Mouse (Mus musculus) forebrain, embryonic 13.5 days (tissue): ENCODE measurements at regions not wholly inside any gene's neighbourhood (a gene's known extent, or its start where the extent isn't known, plus 50 kb on each side); places are given as distances from the start of the nearest gene placed in this dataset.
A peak's percentile ranks its signal among the peaks of the same experiment; 100 is the strongest.

Experiments
- ATAC-seq: fragments of 200-750 bp; cut with Nextera tagmentation; 2 replicates; pipeline ENCODE4 v1.8.0; 2017
- H3K27ac ChIP-seq: fragments of 300-500 bp; sonication (generic); 2 replicates; pipeline ENCODE4 v1.5.1; 2015; ENCODE audit warnings: inconsistent platforms, mild to moderate bottlenecking, moderate library complexity
- H3K27me3 ChIP-seq: fragments of 300-500 bp; sonication (generic); 2 replicates; pipeline ENCODE4 v1.6.1; 2015; ENCODE audit warnings: mild to moderate bottlenecking, inconsistent platforms
- H3K36me3 ChIP-seq: fragments of 300-500 bp; sonication (generic); 2 replicates; pipeline ENCODE4 v1.6.1; 2015; ENCODE audit warnings: mild to moderate bottlenecking, inconsistent platforms; ENCODE audit not compliant: poor library complexity, severe bottlenecking
- H3K4me1 ChIP-seq: fragments of 300-500 bp; sonication (generic); 2 replicates; pipeline ENCODE4 v1.6.1; 2015; ENCODE audit warnings: inconsistent platforms
- H3K4me2 ChIP-seq: fragments of 300-500 bp; sonication (generic); 2 replicates; pipeline ENCODE4 v1.6.1; 2015; ENCODE audit warnings: inconsistent platforms, mild to moderate bottlenecking, moderate library complexity
- H3K4me3 ChIP-seq: fragments of 300-500 bp; sonication (generic); 2 replicates; pipeline ENCODE4 v1.5.1; 2015; ENCODE audit warnings: mild to moderate bottlenecking, inconsistent platforms
- H3K9ac ChIP-seq: fragments of 300-500 bp; sonication (generic); 2 replicates; pipeline ENCODE4 v1.6.1; 2015; ENCODE audit warnings: mild to moderate bottlenecking, inconsistent platforms
- H3K9me3 ChIP-seq: fragments of 300-500 bp; sonication (generic); replicated peaks from 2 replicates; pipeline ENCODE4 v1.6.1; 2016; ENCODE audit warnings: inconsistent platforms
- whole genome bisulfite sequencing: fragments of 180-500 bp; shearing (Covaris S2); methylation state at CpG from one replicate; pipeline ENCODE4 v1.1.7; 2015; 5-methylcytosine and 5-hydroxymethylcytosine counted together

DNA sequence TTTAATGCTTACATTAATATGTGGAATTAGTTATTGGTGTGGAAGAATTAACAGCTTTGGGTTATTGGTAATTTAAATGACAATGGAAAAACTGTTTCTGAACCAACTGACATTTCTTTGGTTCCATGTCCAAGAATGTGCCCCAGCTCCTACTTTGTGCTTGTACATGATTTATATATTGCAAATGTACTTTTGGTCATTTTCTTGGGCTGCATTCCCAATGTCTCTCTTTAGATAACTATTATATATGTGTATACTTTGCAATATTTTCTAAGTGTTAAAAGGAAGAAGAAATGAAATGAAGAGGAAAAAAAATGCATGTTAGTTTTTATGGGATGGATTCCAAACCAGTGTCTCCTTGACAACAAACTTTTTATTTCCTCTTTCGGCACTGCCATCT is 297.4 kb downstream of the Kcnj2 start:
- WGBS: 84% methylated on average over 1 of the region's 1 CpGs
- ATAC-seq: no peak

DNA sequence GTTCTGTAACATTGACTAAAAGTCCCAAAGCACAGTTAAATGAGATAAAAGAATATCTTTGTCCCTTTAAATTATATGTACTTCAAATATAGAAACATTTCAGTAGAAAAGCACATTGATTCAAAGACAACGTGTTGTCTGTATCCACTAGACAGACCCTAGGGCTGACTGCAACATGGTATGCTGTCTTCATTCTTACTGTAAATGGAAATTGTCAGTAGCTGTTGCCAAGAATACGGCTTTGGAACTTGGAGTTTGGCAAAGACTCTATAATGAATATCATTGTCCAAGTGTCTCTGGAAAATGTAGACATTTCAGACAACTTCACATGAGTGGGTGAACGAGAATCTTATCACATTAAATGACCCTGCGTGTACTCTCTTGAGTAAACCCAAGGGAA is 311.2 kb downstream of the Kcnj2 start:
- no peaks in the 10 kb centered on the region for H3K9me3 ChIP-seq
- no peak overlapping the region for H3K4me3 ChIP-seq
- ATAC-seq: no peak
- no peaks in the 10 kb centered on the region for H3K27me3 ChIP-seq
- H3K4me2 ChIP-seq: no peak overlapping the region
- H3K9ac ChIP-seq: no peak overlapping the region
- no peak overlapping the region for H3K27ac ChIP-seq
- H3K4me1 ChIP-seq: no peaks in the 10 kb centered on the region
- H3K36me3 ChIP-seq: no peaks in the 10 kb centered on the region
- 84% methylated on average over 4 of the region's 4 CpGs for WGBS

More for the DNA sequence above, 297.4 kb downstream of the Kcnj2 start:
- Histone ChIP-seq H3K27me3 (no peaks in the 10 kb centered on the region), H3K4me1 (no peaks in the 10 kb centered on the region), H3K9me3 (no peaks in the 10 kb centered on the region), H3K9ac (no peak overlapping the region), H3K4me2 (no peak overlapping the region), H3K36me3 (no peaks in the 10 kb centered on the region), H3K4me3 (no peak overlapping the region), H3K27ac (no peak overlapping the region)

DNA sequence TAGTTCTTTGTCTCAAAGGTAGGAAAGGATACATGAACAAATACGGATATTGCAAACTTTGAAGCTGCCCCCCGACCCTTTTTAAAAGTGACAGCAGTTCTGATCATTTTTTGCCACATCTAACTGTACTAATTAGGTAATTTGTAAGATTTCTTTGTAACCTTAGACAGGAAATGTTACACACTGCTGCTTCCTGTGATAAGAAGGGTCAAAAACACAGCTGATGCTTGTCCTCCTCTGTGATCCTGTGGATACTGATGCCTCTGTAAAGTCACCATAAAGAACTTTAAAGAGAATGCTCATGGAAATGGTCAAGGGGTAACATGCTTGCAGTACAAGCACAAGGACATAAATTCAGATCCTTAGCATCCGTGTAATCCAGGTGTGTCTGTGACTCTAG is 313.9 kb downstream of the Kcnj2 start:
- no peak overlapping the region for H3K4me2 ChIP-seq
- ATAC-seq: no peak
- 87% methylated on average over 3 of the region's 3 CpGs for WGBS

DNA sequence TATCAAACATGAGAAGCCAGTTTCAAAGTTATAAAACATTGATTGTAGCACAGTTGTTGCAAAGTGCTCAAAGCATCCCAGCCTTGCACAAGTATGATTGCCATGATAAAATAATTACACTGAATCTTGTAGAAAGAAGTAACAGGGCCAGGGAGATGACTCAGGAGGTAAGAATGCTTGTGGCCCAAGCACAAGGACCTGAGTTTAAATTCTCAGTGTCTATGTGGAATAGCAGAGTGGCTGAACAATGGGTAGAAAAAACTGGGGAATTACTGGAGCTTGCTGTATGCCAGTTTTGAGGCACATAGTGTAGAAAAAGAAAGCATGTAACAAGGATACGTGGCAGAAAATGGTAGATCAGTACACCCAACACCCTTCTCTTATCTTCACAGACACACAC is 332.7 kb downstream of the Kcnj2 start:
- ATAC-seq: no peak
- H3K9ac ChIP-seq: no peak overlapping the region
- H3K4me3 ChIP-seq: no peak overlapping the region
- H3K27ac ChIP-seq: no peak overlapping the region
- no peaks in the 10 kb centered on the region for H3K36me3 ChIP-seq
- H3K9me3 ChIP-seq: no peaks in the 10 kb centered on the region
- 100% methylated on average over 1 of the region's 1 CpGs for WGBS
- H3K4me2 ChIP-seq: no peak overlapping the region
- no peaks in the 10 kb centered on the region for H3K27me3 ChIP-seq
- H3K4me1 ChIP-seq: no peaks in the 10 kb centered on the region

More for the DNA sequence above, 313.9 kb downstream of the Kcnj2 start:
- Histone ChIP-seq H3K4me3 (no peak overlapping the region), H3K4me1 (no peaks in the 10 kb centered on the region), H3K36me3 (no peaks in the 10 kb centered on the region), H3K9ac (no peak overlapping the region), H3K27ac (no peak overlapping the region), H3K9me3 (no peaks in the 10 kb centered on the region), H3K27me3 (no peaks in the 10 kb centered on the region)

DNA sequence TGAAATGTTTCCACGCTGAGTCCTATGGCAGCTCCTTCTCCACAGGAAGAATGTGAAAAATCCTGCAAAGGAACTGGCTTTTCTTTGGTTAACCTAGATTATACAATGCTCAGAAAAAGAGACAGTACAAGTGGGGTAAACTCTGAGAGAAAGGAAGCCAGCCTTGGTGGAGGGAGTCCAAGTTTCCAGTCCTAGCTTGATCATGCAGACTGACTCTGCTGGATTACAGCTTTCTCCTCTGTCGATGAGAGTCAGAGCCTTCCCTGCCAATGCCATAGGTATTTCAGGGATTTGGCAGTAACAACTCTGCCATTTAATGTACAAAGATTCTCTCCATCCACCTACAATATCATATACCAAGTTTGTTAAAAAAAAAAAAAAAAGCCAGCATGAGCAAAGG is 343.3 kb downstream of the Kcnj2 start:
- WGBS: 88% methylated on average over 2 of the region's 2 CpGs
- Histone ChIP-seq H3K9ac (no peak overlapping the region), H3K9me3 (no peaks in the 10 kb centered on the region), H3K27ac (no peak overlapping the region), H3K36me3 (no peaks in the 10 kb centered on the region), H3K4me3 (no peak overlapping the region), H3K4me1 (no peaks in the 10 kb centered on the region), H3K4me2 (no peak overlapping the region), H3K27me3 (no peaks in the 10 kb centered on the region)
- no peak for ATAC-seq

DNA sequence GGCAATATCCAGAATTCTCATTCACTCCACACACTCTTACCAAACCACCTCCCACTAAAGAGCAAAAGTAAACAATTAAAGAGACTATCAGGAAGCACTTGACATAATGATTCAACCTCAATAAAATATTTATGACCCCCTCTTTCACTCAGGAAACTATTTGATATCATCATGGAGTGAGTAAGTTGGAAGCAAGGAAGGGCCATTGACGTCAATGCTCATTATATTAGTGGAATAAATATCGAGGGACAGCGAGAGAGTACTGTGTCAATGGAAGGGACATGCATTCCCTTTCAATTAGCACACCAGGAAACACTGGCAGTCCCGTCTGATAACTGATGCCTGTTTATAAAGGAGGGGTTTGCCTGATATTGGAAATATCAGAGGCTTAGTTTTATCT is 358.9 kb downstream of the Kcnj2 start:
- Histone ChIP-seq H3K27me3 (no peaks in the 10 kb centered on the region), H3K36me3 (no peaks in the 10 kb centered on the region), H3K4me1 (no peaks in the 10 kb centered on the region), H3K4me2 (no peak overlapping the region), H3K9me3 (no peaks in the 10 kb centered on the region), H3K9ac (no peak overlapping the region), H3K4me3 (no peak overlapping the region), H3K27ac (no peak overlapping the region)
- 78% methylated on average over 4 of the region's 4 CpGs for WGBS
- no peak for ATAC-seq

DNA sequence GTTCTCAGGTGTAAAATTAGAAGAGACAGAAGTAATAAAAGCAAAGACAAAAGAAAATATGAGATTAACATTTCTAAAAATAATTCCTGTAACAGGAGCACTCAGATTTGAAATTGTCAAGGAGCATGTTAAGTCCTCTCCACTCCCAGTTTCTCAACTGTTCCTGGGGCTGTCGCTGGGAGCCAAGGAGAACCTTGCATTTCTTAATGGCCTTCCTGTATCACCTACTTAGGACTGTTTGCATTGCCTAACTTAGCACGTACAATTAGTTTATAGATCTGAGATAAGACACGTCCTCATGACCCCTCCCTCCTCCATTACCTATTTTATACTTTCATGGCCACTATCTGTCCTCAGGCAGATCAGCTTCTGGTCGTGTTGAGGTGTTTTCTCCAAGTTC is 360.8 kb downstream of the Kcnj2 start:
- no peak overlapping the region for H3K27ac ChIP-seq
- no peak overlapping the region for H3K4me2 ChIP-seq
- no peak overlapping the region for H3K9ac ChIP-seq
- H3K36me3 ChIP-seq: no peaks in the 10 kb centered on the region
- H3K4me3 ChIP-seq: no peak overlapping the region
- ATAC-seq: no peak
- H3K9me3 ChIP-seq: no peaks in the 10 kb centered on the region
- 74% methylated on average over 4 of the region's 4 CpGs for WGBS
- H3K27me3 ChIP-seq: no peaks in the 10 kb centered on the region
- H3K4me1 ChIP-seq: no peaks in the 10 kb centered on the region

DNA sequence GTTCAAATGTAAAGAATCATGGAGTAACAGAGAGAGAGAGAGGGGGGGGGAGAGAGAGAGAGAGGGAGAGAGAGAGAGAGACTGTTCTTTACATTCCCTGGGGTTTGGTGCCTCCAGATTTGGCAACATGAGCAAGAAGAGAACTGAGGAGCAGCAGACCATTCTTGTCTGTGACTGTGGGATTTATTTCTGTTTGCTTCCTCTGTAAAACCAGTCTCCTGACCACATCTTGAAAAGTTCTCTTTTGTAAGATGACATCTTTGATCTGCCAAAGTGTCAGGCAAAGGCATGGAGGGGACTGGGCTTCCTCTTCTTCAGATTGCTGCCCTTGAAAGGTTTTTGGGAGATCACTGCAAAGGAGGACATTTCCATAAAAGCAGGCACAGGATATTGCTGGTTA is 376.3 kb downstream of the Kcnj2 start:
- Histone ChIP-seq H3K4me2 (no peak overlapping the region), H3K4me3 (no peak overlapping the region), H3K27me3 (no peaks in the 10 kb centered on the region), H3K9ac (no peak overlapping the region), H3K9me3 (no peaks in the 10 kb centered on the region), H3K4me1 (no peaks in the 10 kb centered on the region), H3K27ac (no peak overlapping the region), H3K36me3 (no peaks in the 10 kb centered on the region)
- no peak for ATAC-seq

DNA sequence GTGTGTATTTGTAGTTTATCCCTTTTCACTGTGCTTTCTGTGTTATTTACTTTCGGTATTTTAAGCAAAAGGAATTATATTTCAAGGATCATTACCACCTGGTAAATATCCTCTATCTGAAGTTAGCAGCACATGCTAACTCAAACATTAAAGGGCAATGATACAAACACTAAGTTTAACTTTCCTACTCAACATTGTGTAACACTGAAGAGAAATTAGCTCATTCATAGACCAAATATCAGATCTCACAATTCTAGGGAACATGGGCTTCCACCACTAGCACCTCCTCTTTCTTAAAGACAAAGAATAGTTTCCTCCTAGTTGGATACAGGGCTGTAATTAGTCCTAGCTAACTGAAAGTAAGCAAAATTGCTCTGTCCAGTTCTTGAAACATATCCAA is 377.4 kb downstream of the Kcnj2 start:
- Histone ChIP-seq H3K4me3 (no peak overlapping the region), H3K27ac (no peak overlapping the region), H3K36me3 (no peaks in the 10 kb centered on the region), H3K9me3 (no peaks in the 10 kb centered on the region), H3K27me3 (no peaks in the 10 kb centered on the region), H3K9ac (no peak overlapping the region), H3K4me1 (no peaks in the 10 kb centered on the region), H3K4me2 (no peak overlapping the region)
- no peak for ATAC-seq
- whole genome bisulfite sequencing: 86% methylated on average over 1 of the region's 1 CpGs

DNA sequence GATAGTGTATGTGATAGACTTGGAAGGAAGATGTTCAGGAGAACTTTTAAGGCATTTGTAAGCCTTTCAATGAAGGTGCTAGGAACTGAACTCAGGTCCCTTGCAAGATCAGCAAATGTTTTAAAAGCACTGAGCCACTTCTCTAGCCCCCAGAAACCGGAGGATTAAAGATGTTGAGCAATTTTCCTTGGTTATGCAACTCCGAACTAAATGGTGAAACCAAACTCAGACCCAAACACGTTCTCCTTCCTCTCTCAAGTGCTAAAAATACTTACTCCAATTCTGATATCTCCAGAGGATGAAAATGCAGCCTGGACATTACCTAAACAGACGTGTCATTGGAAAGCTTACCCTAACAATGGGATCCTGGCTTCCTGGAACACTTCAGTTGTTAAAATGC is 378.8 kb downstream of the Kcnj2 start:
- Histone ChIP-seq H3K27me3 (no peaks in the 10 kb centered on the region), H3K27ac (no peak overlapping the region), H3K4me3 (no peak overlapping the region), H3K9ac (no peak overlapping the region), H3K4me1 (no peaks in the 10 kb centered on the region), H3K4me2 (no peak overlapping the region), H3K9me3 (no peaks in the 10 kb centered on the region), H3K36me3 (no peaks in the 10 kb centered on the region)
- 81% methylated on average over 4 of the region's 4 CpGs for WGBS
- no peak for ATAC-seq

DNA sequence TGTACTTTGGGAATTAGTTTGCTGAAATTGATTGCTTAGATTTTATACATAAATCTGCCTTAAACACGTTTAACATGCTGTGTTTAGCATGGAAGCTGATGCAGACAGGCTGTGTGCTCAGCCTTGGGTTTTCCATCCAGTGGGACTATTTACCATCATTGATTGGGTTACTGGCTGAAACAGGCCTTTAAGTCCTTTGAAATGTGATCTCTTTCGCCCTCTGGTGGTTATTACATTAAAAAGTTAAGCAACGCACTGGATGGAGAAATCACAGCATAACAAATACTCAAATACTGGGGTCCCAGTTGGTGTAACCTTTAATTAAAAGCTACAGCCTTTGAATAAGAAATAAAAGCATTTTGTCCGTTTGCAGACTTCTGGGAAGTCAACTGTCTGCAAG is 379.8 kb downstream of the Kcnj2 start:
- H3K27me3 ChIP-seq: no peaks in the 10 kb centered on the region
- no peak overlapping the region for H3K9ac ChIP-seq
- WGBS: 6% methylated on average over 4 of the region's 4 CpGs
- no peak overlapping the region for H3K4me2 ChIP-seq
- H3K27ac ChIP-seq: no peak overlapping the region
- no peak overlapping the region for H3K4me3 ChIP-seq
- ATAC-seq: peak; percentile 63; the same call in 1 of the 2 replicates
- peaks cover under 1% of the 10 kb centered on the region; the same call in 1 of the 2 replicates for H3K4me1 ChIP-seq
- no peaks in the 10 kb centered on the region for H3K9me3 ChIP-seq
- no peaks in the 10 kb centered on the region for H3K36me3 ChIP-seq

DNA sequence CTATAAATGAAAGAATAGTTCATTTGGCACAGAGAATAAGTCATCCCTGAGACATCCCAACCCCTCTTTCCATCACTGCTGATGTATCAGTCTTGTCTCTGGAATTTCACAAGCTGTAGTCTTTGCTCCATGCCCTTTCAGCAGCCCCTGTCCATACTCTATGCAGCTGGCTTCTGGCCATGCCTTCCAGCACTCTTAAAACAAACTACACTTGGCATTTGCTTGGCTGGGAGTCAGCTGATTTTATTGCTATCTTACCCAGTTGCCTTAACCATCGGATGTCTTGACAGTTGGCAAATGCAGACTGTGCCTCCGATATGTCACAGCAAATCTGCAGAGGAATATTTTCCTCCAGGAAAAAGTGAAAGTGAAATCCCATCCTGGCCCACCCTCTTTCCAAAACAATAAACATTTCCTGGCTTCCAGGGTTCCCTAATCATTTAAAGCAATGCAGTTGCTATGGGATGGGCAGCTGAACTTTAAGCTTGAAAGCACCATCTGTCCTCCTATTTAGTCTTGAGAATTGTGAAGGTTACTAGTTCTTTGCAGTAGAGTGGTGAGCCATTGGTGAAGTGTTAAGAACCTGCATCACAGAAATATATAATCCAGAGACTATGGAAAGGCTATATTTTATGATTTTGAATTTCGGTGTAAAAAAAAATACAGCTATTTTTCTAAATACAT is 385.0 kb downstream of the Kcnj2 start:
- no peaks in the 10 kb centered on the region for H3K27me3 ChIP-seq
- WGBS: 81% methylated on average over 3 of the region's 3 CpGs

DNA sequence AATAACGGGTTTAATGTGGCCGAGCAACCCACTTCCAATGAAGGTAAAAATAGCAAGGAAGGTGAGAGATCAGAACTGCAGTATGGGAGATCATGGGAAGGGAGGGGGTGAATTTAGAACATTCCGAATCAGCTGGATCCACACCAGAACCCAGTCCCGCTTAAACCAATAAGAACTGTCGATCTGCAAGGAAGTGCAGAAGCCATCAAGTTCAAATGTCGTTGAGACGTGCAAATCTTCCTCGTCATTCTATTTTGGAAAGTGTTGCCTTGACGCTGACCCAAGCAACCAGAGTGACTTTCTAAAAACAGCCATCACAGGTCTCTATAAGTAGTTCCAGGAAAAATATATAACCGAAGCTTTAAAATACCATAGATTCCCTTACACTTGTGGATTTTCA is 394.1 kb downstream of the Kcnj2 start:
- no peak overlapping the region for H3K4me2 ChIP-seq
- no peak overlapping the region for H3K4me3 ChIP-seq
- no peak overlapping the region for H3K9ac ChIP-seq
- H3K36me3 ChIP-seq: no peaks in the 10 kb centered on the region
- ATAC-seq: no peak
- H3K27me3 ChIP-seq: no peaks in the 10 kb centered on the region
- H3K27ac ChIP-seq: no peak overlapping the region
- H3K4me1 ChIP-seq: no peaks in the 10 kb centered on the region
- no peaks in the 10 kb centered on the region for H3K9me3 ChIP-seq
- 93% methylated on average over 10 of the region's 10 CpGs for WGBS

More for the DNA sequence above, 385.0 kb downstream of the Kcnj2 start:
- H3K36me3 ChIP-seq: no peaks in the 10 kb centered on the region
- no peaks in the 10 kb centered on the region for H3K9me3 ChIP-seq
- no peak overlapping the region for H3K27ac ChIP-seq
- ATAC-seq: peak; percentile 71; the same call in 1 of the 2 replicates
- no peak overlapping the region for H3K9ac ChIP-seq
- no peak overlapping the region for H3K4me2 ChIP-seq
- peaks cover 5% of the 10 kb centered on the region; the same call in 1 of the 2 replicates for H3K4me1 ChIP-seq
- H3K4me3 ChIP-seq: no peak overlapping the region
